Mouse (Mus musculus) layer of hippocampus, adult 11-12 months (tissue): Measurements from ENCODE around the gene Fut1.
A peak's percentile ranks its signal among the peaks of the same experiment; 100 is the strongest.
"Not testable (repeated sequence)": the region's sequence is repeated elsewhere in the genome, so short reads cannot be mapped to it uniquely, and the experiment has no call there.

ENCODE experiments used
- DNase-seq: peaks from one replicate; pipeline ENCODE4 v3.0.0; 2022; ENCODE audit warnings: low spot score

Gene Fut1

GRCm38 (mm10) chr7:45639561-45640027 is 22.5 kb downstream of the Fut1 start, which contains the start of gene Mamstr:
Mamstr (plus strand) TSS chr7:45639977.
- DNase-seq, result no peak

- no peak for DNase-seq
These were observed 23.3 kb downstream of the Fut1 start for GRCm38 (mm10) chr7:45640191-45640957.

GRCm38 (mm10) chr7:45641391-45642040 is 24.4 kb downstream of the Fut1 start:
- DNase-seq, result no peak

DNA sequence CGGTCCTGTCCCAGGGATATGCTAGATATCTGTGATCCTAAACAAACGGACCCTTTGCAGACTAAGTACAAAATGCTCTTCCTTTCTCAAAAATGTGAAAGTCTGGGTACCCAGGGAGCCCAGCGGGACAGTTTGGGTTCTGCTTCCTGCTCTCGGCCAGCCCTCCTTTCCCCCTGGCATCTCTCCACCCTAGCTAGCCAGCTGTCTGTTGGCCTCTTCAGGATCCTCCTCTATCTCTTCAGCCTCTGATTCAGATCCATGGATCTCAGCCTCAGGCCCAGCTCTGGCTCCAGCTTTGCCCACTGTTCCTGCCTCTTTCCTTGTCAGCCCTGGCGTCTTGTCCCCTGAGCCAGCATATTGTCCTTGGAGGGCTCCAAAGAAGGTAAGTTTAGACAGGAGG is 25.0 kb downstream of the Fut1 start:
- no peak for DNase-seq

GRCm38 (mm10) chr7:45642503-45643255 is 25.6 kb downstream of the Fut1 start:
- no peak for DNase-seq

DNA sequence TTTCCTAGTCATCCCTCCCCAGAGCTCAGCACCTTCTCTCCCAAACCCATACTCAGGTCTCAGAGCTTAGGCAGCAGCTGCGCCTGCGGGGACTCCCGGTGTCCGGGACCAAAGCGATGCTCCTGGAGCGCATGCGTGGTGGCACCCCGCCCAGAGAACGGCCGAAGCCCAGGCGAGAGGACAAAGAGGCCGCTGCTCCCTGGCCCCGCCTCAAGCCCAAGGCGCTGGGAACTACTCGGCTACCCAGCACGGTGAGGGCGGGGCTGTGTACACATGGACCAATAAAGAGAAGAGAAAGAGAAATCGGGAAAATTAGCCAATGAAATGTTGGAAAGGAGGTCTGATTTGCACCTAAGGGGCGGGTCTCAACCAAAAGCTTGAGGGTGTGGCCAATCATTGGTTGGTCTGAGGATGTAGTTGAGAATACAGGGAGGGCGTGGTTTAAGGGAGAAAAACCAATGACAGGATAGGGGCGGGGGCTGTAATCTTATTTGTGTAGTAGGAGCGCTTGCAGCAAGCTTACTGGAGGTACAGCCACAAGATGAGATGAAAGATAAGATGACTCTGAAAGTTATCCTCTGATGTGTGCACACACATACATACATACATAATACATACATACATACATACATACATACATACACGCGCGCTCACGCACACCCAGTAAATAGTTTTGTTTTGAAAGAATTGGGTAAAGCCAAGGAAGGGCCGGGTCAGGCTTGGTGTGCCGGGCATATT is 26.5 kb downstream of the Fut1 start:
- peak; percentile 93 for DNase-seq

GRCm38 (mm10) chr7:45644183-45644582 is 27.1 kb downstream of the Fut1 start:
- peak; percentile 59 for DNase-seq

- DNase-seq, result no peak
These were observed 27.9 kb downstream of the Fut1 start for GRCm38 (mm10) chr7:45644872-45645590.

DNA sequence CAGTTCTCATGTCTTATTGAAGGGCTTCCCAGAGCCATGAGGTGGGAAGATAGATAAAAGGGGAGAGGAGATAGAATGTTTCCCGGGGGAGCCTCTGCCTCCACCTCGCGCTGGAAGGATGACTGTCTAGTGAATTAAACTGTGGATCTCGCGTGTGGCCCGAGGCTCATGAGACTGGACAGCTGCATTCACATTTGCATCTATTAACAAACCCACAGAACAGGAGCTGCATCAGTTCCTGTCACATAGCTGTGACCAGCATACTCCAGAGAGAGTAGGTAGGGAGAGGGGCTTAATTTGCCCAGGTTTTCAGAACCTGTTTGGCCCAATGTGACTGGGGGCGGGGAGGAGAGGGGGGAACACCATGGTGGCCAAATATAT is 28.5 kb downstream of the Fut1 start:
- DNase-seq, result no peak

DNA sequence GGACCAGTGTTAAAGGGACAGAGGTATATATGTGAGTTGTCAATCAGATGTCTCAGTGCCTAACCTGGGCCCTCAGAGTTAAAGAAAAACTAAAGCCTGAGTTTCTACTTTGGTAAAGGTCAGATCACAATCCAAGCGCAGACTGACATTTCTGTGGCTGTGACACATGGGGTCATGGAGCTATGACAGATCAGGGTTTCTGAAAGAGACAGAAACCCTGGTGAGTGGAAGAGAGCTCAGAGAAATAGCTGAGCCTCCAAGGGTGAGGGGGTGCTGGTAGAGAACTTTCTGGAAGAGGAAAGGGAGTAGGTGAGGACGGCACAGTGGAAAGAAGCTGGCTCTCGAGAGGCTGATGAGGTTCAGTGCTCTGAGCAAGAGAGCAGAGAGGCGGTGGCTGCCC is 29.6 kb downstream of the Fut1 start:
- DNase-seq, result no peak

GRCm38 (mm10) chr7:45649351-45649750 is 32.3 kb downstream of the Fut1 start:
- no peak for DNase-seq

DNA sequence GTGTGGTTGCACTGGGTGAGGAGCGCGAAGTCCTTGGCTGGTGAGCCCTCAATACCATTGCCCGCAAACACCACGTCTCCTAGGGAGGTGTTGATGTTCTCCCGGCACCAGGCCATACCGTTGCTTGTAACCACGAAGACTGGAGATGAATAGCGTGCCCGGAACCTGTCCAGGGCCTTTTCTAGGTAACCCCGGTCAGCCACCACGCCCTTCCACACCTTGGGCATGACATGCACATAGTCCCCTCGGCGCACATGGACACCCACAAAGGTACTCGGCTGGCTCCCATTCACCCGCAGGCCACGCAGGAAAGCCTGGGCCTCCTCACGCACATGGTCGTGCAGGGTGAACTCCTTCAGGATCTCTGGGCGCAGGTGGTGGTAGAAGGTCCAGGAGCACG is 33.4 kb downstream of the Fut1 start:
- not testable (repeated sequence) for DNase-seq

GRCm38 (mm10) chr7:45654424-45655047 is 37.4 kb downstream of the Fut1 start:
- DNase-seq, result no peak

DNA sequence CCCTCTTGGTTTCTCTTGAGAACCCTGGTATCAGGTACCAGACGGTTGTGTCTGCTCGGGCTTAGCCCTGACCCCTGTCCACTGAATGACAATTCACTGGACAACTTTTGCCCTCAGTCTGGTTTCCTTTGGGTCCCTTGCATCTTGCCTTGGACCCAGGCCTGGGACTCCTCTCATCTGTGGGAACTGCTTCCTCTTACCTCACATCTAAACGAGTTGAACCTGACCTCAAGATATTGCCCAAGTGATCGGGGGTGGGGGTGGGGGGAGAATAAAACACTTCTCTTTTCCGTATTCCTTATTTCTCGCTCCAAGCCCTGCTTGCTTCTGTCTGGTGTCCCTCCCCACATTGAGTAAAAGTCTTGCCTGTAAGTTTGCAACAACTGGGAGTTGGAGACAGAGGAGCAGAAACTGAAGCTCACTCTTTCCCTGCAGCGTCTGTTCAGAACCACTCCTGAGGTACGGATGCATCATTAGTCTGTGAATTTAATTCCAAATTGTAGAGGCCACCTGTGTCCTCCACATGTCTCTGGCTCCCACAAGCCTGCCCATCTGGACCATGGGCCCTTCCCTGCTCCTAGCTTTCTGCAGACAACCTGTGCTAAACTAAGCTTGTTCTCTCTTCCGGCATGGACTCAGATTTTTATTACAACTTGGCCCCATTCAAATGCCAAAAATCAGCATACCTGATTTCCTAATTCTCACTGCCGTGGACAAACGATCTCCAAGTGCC is 43.8 kb downstream of the Fut1 start:
- DNase-seq, result no peak

DNA sequence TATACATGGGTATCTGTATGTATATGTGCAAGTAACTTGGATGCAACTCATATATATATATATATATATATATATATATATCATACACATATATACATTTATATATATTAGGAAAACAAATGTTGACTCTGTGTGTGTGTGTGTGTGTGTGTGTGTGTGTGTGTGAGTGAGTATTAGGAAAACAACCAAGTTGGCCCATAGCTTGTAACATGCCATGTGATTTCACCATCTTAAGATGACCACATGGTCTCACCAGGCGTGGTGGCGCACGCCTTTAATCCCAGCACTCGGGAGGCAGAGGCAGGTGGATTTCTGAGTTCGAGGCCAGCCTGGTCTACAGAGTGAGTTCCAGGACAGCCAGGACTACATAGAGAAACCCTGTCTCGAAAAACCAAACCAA is 44.6 kb downstream of the Fut1 start:
- DNase-seq, result not testable (repeated sequence)

GRCm38 (mm10) chr7:45665303-45666138 is 48.4 kb downstream of the Fut1 start:
- DNase-seq, result no peak

- no peak for DNase-seq
These were observed 49.1 kb downstream of the Fut1 start, which contains the start of gene Fut2 for GRCm38 (mm10) chr7:45666161-45666560. Fut2 (minus strand) TSS chr7:45666394.

GRCm38 (mm10) chr7:45667761-45668160 is 50.7 kb downstream of the Fut1 start:
- no peak for DNase-seq

DNA sequence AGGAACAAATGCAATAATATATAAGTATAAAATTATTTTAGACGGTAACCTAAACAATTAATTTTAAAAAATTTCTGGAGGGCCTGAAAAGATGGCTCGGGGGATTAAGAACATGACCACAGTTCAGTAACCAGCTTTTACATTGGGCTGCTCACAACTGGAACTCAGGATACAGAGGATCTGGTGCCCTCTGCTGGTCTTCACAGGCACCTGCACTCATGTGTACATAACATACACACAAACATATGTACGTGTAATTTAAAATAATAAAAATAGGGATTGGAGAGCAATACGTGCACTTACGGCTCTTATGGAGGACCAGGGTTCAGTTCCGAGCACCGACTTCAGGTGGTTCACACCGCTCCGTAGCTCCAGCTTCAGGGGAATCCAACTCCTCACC is 51.8 kb downstream of the Fut1 start:
- no peak for DNase-seq
